Mouse (Mus musculus): ENCODE data around the gene Pgap3. TPM values are rescaled to one million over a fixed set of nuclear protein-coding genes. Genes with fewer than 3 reads are reported as not detected.

The Pgap3 gene
- polyA plus RNA-seq, 1 experiment: 8.5 TPM

DNA sequence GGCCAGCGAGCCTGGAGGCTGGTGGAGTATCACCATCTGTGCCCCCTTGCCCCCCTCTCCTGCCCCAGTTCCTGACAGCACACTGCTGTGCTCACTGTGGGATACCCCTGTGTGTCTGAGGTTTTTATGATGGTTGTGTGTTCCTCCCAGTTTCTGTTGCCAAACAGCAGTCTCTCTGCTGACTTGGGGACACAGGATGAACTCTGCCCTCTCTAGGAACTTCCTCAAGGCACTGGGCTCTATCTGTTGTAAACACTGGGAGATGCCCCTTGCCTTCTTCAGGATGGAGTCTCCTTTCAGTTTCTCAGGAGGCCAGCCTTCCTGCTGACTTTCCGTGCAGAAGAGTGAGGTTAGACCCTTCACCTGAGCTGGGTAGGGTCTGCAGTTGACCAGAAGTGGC is 13.9 kb upstream of the Pgap3 start:
- no peak for TF ChIP-seq FLI1 (IDR thresholded peaks at IDR 0.05; ENCODE audit: low read length)
- Histone ChIP-seq H3K9me3 (no peaks in the 10 kb centered on the region), H3K36me3 (replicated peaks; ENCODE audit: low read length) (no peaks in the 10 kb centered on the region), H3K4me3 (replicated peaks) (no peak overlapping the region), H3K27me3 (replicated peaks) (peaks cover 96% of the 10 kb centered on the region), H3K4me1 (peaks cover 23% of the 10 kb centered on the region)

DNA sequence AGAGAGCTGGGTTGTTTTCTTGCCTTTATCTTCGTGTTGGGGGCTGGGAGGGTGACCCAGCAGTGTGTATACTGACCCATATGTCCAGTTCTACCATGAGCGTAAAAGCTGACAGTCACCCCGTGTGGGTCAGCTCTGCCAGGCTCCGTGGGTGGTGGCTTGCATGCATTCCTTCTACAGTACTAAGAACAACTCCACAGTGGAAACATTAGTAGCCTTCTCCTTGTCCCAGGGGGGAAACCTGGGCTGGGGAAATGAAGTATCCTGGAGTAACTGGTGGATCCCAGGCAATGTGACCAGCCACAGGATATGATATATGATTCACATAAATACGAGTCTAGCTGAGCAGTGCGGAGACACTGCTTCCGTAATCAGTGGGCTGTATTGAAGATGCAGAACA is 13.4 kb upstream of the Pgap3 start:
- no peak overlapping the region for H3K4me3 ChIP-seq (replicated peaks)
- TF ChIP-seq FLI1 (IDR thresholded peaks at IDR 0.05; ENCODE audit: low read length) (no peak), GATA1 (IDR thresholded peaks at IDR 0.05; ENCODE audit: borderline replicate concordance, low read length) (no peak)
- peaks cover 95% of the 10 kb centered on the region for H3K27me3 ChIP-seq (replicated peaks)

DNA sequence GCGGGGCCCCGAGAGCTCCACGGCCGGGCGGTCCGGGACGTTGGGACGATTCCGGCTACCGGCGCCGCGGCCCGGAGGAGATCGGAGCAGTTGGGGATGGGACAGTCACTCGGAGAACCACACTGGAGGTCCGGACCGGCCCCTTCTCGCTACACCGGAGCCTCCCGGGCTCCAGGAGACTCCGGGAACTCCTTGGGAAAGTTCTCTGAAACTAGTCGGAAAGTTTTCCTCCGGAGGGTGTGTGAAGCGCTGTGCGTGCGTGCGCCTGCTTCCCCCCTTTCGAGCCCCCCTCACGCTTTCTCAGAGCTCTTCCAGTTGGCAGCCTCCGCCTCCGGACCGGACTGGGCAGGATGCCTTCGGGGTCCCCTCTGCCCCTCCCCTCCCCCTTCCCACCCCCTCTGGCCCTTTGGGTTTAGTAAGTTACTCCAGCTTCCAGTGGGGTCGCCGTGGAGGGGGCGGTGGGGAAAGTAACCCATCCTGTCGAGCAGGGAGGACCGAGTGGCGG is 12.6 kb upstream of the Pgap3 start:
- H3K36me3 ChIP-seq (replicated peaks; ENCODE audit: low read length): no peaks in the 10 kb centered on the region
- TF ChIP-seq FLI1 (IDR thresholded peaks at IDR 0.05; ENCODE audit: low read length): no peak
- no peak for TF ChIP-seq GATA1 (IDR thresholded peaks at IDR 0.05; ENCODE audit: borderline replicate concordance, low read length)
- H3K9me3 ChIP-seq: no peaks in the 10 kb centered on the region
- peaks cover 91% of the 10 kb centered on the region for H3K27me3 ChIP-seq (replicated peaks)
- peak overlapping the region; percentile 70 for H3K4me3 ChIP-seq (replicated peaks)
- H3K4me1 ChIP-seq: peaks cover 23% of the 10 kb centered on the region

More for the DNA sequence above, 13.4 kb upstream of the Pgap3 start:
- Histone ChIP-seq H3K4me1 (peaks cover 23% of the 10 kb centered on the region), H3K36me3 (replicated peaks; ENCODE audit: low read length) (no peaks in the 10 kb centered on the region), H3K9me3 (no peaks in the 10 kb centered on the region)

DNA sequence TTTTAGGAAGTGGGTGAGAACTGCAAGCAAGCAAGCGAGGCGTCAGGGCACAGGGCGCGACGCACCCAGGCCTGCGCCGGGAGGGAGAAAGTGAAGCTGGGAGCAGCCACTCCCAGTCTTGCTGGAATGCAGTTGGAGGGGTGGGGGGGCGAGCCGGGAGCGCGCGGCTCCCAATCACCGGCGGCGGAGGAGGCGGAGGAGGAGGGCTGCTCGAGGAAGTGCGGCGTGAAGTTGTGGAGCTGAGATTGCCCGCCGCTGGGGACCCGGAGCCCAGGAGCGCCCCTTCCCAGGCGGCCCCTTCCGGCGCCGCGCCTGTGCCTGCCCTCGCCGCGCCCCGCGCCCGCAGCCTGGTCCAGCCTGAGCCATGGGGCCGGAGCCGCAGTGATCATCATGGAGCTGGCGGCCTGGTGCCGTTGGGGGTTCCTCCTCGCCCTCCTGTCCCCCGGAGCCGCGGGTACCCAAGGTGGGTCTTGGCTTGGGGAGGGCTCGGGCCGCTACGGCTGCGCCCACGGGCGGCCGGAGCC is 12.0 kb upstream of the Pgap3 start, which contains the start of gene Erbb2:
Gene Erbb2, plus strand, starts transcription at position 198 of the 524 bp plus-strand sequence.
- no peak for TF ChIP-seq FLI1 (IDR thresholded peaks at IDR 0.05; ENCODE audit: low read length)
- no peak for TF ChIP-seq GATA1 (IDR thresholded peaks at IDR 0.05; ENCODE audit: borderline replicate concordance, low read length)
- no peaks in the 10 kb centered on the region for H3K9me3 ChIP-seq
- no peaks in the 10 kb centered on the region for H3K36me3 ChIP-seq (replicated peaks; ENCODE audit: low read length)
- peak within 1 kb of the TSS; percentile 70 for H3K4me3 ChIP-seq (replicated peaks)
- H3K4me1 ChIP-seq: peaks cover 23% of the 10 kb centered on the region
- peaks cover 91% of the 10 kb centered on the region for H3K27me3 ChIP-seq (replicated peaks)

DNA sequence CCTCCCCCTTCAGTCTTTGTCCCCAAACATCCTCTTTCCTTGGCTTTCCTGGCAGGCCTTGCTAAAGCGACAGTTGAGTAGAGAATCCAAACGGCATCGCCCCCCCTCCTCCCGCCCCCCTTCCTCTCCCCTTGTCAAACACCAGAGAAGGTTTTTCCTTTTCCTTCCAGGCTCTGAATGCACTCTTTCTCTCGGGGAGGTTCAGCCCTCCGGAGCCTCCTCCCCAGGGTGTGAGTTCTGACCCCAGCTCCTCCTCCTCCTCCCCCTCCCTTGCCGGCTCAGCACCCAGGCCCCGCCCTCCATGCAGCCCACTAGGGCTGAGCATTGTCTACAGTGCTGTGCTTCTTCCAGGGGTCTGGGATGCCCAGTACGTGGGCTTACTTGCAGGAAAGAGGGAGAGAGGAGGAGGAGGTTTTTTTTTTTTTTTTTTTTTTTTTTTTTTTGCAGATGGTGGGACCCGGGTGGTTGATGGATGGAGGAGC is 9.1 kb upstream of the Pgap3 start:
- Histone ChIP-seq H3K27me3 (replicated peaks) (peaks cover 77% of the 10 kb centered on the region), H3K36me3 (replicated peaks; ENCODE audit: low read length) (no peaks in the 10 kb centered on the region), H3K4me1 (peaks cover 23% of the 10 kb centered on the region), H3K4me3 (replicated peaks) (no peak overlapping the region), H3K9me3 (no peaks in the 10 kb centered on the region)
- TF ChIP-seq GATA1 (IDR thresholded peaks at IDR 0.05; ENCODE audit: borderline replicate concordance, low read length) (no peak), FLI1 (IDR thresholded peaks at IDR 0.05; ENCODE audit: low read length) (no peak)

DNA sequence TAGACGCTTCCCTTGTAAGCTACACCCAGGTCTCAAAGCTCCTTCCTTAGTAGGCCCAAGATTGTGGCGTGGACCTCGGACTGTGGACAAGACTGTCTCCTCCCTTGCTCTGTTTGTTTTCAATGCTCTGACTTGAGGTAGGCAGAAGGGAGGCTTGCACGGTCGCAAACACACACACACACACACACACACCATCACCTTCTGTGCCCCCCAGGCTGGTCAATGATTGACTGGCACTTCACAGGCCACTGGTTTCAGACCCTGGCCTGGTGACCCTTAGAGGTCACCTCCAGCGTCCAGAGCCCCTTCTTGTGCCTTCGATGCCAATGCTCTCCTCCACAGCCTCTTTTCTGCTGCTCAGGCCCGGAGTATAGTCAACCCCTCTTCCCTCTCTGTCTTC is 8.6 kb upstream of the Pgap3 start:
- H3K36me3 ChIP-seq (replicated peaks; ENCODE audit: low read length): no peaks in the 10 kb centered on the region
- H3K4me3 ChIP-seq (replicated peaks): no peak overlapping the region
- no peak for TF ChIP-seq FLI1 (IDR thresholded peaks at IDR 0.05; ENCODE audit: low read length)
- no peak for TF ChIP-seq GATA1 (IDR thresholded peaks at IDR 0.05; ENCODE audit: borderline replicate concordance, low read length)
- peaks cover 74% of the 10 kb centered on the region for H3K27me3 ChIP-seq (replicated peaks)
- H3K4me1 ChIP-seq: peaks cover 18% of the 10 kb centered on the region
- H3K9me3 ChIP-seq: no peaks in the 10 kb centered on the region

DNA sequence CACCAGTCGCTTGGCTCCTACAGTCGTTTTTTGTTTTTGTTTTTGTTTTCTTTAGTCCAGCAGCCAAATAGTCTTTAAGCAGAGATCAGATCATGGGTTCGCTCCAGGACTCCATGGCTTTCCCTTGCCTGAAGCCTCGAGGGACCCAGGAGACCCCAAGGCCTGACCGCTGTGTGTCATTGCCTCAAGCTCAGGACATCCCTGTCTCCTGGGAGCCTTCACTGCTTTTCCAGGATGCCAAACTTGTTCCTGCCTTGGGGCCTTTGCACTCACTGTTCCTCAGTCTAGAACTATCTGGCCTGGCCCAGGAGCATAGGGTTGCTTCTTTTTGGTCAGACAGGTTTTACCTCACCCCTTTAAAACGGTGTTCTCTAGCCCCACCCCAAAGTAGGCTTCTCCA is 6.3 kb upstream of the Pgap3 start:
- H3K27me3 ChIP-seq (replicated peaks): peaks cover 59% of the 10 kb centered on the region
- H3K4me1 ChIP-seq: no peaks in the 10 kb centered on the region

DNA sequence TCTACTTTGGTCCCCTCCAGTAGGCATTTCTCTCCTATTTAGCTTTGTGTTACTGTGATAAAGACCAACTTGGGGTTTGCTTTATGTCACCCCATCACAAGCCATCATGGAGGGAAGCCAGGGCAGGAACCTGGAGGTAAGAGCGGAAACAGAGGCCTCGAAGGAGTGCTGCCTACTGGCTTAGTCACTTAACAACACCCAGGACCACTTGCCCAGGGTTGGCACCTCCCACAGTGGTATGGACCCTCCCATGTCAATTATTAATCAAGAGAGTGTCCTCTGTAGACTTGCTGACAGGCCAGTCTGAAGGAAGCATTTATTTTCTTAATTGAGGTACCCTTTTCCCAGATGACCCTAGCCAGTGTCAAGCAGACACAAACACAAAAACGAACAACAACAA is 526 bp upstream of the Pgap3 start:
- peaks cover 23% of the 10 kb centered on the region for H3K27me3 ChIP-seq (replicated peaks)
- H3K4me1 ChIP-seq: peaks cover 18% of the 10 kb centered on the region
- no peaks in the 10 kb centered on the region for H3K36me3 ChIP-seq (replicated peaks; ENCODE audit: low read length)
- TF ChIP-seq GATA1 (IDR thresholded peaks at IDR 0.05; ENCODE audit: borderline replicate concordance, low read length): no peak
- no peak for TF ChIP-seq FLI1 (IDR thresholded peaks at IDR 0.05; ENCODE audit: low read length)
- H3K4me3 ChIP-seq (replicated peaks): peak overlapping the region; percentile 96
- no peaks in the 10 kb centered on the region for H3K9me3 ChIP-seq

More for the DNA sequence above, 6.3 kb upstream of the Pgap3 start:
- Histone ChIP-seq H3K4me3 (replicated peaks) (no peak overlapping the region), H3K36me3 (replicated peaks; ENCODE audit: low read length) (no peaks in the 10 kb centered on the region), H3K9me3 (no peaks in the 10 kb centered on the region)
- no peak for TF ChIP-seq GATA1 (IDR thresholded peaks at IDR 0.05; ENCODE audit: borderline replicate concordance, low read length)
- TF ChIP-seq FLI1 (IDR thresholded peaks at IDR 0.05; ENCODE audit: low read length): no peak

DNA sequence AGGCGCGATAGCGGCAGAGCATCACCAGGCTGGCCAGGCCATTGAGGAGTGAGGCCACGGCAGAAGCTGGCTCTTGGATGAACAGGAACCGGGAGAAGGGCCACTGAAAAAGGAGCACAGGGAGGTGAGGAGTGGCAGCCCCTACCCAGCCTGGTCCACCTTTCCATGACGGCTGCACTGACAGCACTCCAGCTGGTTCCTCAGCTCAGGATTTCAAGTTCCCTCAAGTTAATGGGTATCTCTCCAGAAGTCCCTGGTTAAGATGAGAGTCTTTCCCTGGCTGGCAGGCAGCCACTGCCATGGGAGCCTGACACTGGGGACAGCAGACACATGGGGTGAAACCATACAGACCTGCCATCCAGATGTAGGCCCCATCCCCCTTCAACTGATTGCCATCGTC is 2.3 kb downstream of the Pgap3 start:
- H3K4me3 ChIP-seq (replicated peaks): no peak overlapping the region
- H3K27me3 ChIP-seq (replicated peaks): peaks cover 30% of the 10 kb centered on the region
- no peaks in the 10 kb centered on the region for H3K36me3 ChIP-seq (replicated peaks; ENCODE audit: low read length)
- TF ChIP-seq FLI1 (IDR thresholded peaks at IDR 0.05; ENCODE audit: low read length) (no peak), GATA1 (IDR thresholded peaks at IDR 0.05; ENCODE audit: borderline replicate concordance, low read length) (no peak)
- peaks cover 43% of the 10 kb centered on the region for H3K4me1 ChIP-seq
- no peaks in the 10 kb centered on the region for H3K9me3 ChIP-seq

DNA sequence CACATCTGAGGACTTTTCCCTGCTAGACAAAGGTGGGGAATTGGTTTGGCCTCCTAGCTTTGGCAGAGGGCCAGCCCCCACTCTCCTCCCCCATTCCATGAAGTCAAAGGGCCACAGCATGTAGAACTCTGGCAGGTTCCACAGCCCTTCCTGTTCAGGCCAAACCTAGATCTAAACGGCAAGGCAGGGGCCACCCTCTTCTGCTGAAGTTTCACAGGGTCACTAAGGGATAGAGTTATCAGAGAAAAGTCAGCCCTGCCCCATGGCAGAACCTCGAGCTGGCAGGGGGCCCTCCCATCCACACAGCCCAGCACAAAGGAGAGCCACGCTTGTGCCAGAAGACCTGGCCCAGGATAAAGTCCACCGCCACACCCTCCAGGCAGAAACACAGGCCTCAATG is 5.2 kb downstream of the Pgap3 start:
- TF ChIP-seq GATA1 (IDR thresholded peaks at IDR 0.05; ENCODE audit: borderline replicate concordance, low read length): no peak
- no peak for TF ChIP-seq FLI1 (IDR thresholded peaks at IDR 0.05; ENCODE audit: low read length)

More for the DNA sequence above, 5.2 kb downstream of the Pgap3 start:
- peaks cover 55% of the 10 kb centered on the region for H3K27me3 ChIP-seq (replicated peaks)
- H3K4me1 ChIP-seq: peaks cover 48% of the 10 kb centered on the region
- no peaks in the 10 kb centered on the region for H3K36me3 ChIP-seq (replicated peaks; ENCODE audit: low read length)
- H3K4me3 ChIP-seq (replicated peaks): no peak overlapping the region
- H3K9me3 ChIP-seq: no peaks in the 10 kb centered on the region
